Mouse (Mus musculus) spleen, adult 2 months (tissue): Measurements from ENCODE around the gene E130116L18Rik. TPM values are rescaled to one million over a fixed set of nuclear protein-coding genes. Genes with fewer than 3 reads are reported as not detected.
"Not testable (repeated sequence)": the region's sequence is repeated elsewhere in the genome, so short reads cannot be mapped to it uniquely, and the experiment has no call there.

Experiments
- DNase-seq, 2 experiments: peaks; one replicate each; pipeline versions ENCODE4 v3.0.0 to v3.0.0-alpha.2; 2012 to 2021; ENCODE audit warnings: low spot score in 2 of 2, low read depth in 1 of 2
- H3K27ac ChIP-seq: fragments of 200-500 bp; 2 replicates; pipeline ENCODE4 v1.5.1; 2012; ENCODE audit warnings: low read length, inconsistent platforms; ENCODE audit not compliant: insufficient read depth
- H3K27me3 ChIP-seq: fragments of 200-500 bp; 2 replicates; pipeline ENCODE4 v1.6.1; 2012; ENCODE audit warnings: mild to moderate bottlenecking, moderate library complexity, low read length, inconsistent platforms; ENCODE audit not compliant: control insufficient read depth, insufficient read depth
- H3K36me3 ChIP-seq: fragments of 200-500 bp; 2 replicates; pipeline ENCODE4 v1.6.1; 2012; ENCODE audit warnings: mild to moderate bottlenecking, low read length, inconsistent platforms; ENCODE audit not compliant: control insufficient read depth, insufficient read depth
- H3K4me1 ChIP-seq: fragments of 200-500 bp; 2 replicates; pipeline ENCODE4 v1.6.1; 2011; ENCODE audit warnings: inconsistent platforms; ENCODE audit not compliant: control insufficient read depth, insufficient read depth, insufficient read length
- H3K4me3 ChIP-seq: fragments of 200-500 bp; 2 replicates; pipeline ENCODE4 v1.5.1; 2011; ENCODE audit warnings: mild to moderate bottlenecking, inconsistent platforms; ENCODE audit not compliant: insufficient read depth, insufficient read length; ENCODE audit errors: extremely low read depth
- CTCF ChIP-seq: fragments of 200-500 bp; IDR thresholded peaks from 2 replicates; pipeline ENCODE4 v1.5.1; 2011; ENCODE audit warnings: mild to moderate bottlenecking, inconsistent platforms; ENCODE audit not compliant: insufficient read depth, insufficient read length, insufficient replicate concordance; ENCODE audit errors: extremely low read depth
- POLR2A ChIP-seq: fragments of 200-500 bp; IDR thresholded peaks from 2 replicates; pipeline ENCODE4 v1.6.1; 2011; ENCODE audit warnings: low read depth, low read length, inconsistent platforms
- WGBS: fragments of 180-500 bp; shearing (Covaris S2); methylation state at CpG from one replicate; pipeline ENCODE4 v1.1.7; 2018; 5-methylcytosine and 5-hydroxymethylcytosine counted together
- polyA plus RNA-seq: library from polyadenylated mRNA; depleted of rRNA; stranded (reverse); fragments of >200 nt; gene quantifications from 2 replicates; pipeline ENCODE4 v1.2.3, GENCODE M21; 2012

Gene E130116L18Rik
- polyA plus RNA-seq, 1 experiment = not detected

GRCm38 (mm10) chr5:25252825-25253544 lies 30.0 kb upstream of the E130116L18Rik start:
- TF ChIP-seq POLR2A = no peak
- 94% methylated on average over 8 of the region's 8 CpGs for WGBS
- no peak overlapping the region for H3K4me3 ChIP-seq
- no peaks in the 10 kb centered on the region for H3K4me1 ChIP-seq
- H3K27me3 ChIP-seq = no peaks in the 10 kb centered on the region
- peaks cover 39% of the 10 kb centered on the region for H3K36me3 ChIP-seq
- no peak for DNase-seq
- no peak overlapping the region for H3K27ac ChIP-seq

- 80% methylated on average over 2 of the region's 2 CpGs for WGBS
- Histone ChIP-seq H3K36me3 (peaks cover 35% of the 10 kb centered on the region), H3K27ac (no peak overlapping the region), H3K27me3 (no peaks in the 10 kb centered on the region), H3K4me3 (no peak overlapping the region), H3K4me1 (no peaks in the 10 kb centered on the region)
- no peak for DNase-seq
- no peak for TF ChIP-seq POLR2A
These were observed 29.5 kb upstream of the E130116L18Rik start for GRCm38 (mm10) chr5:25252423-25252822.

GRCm38 (mm10) chr5:25247036-25247435 lies 24.1 kb upstream of the E130116L18Rik start:
- Histone ChIP-seq H3K4me3 (no peak overlapping the region), H3K27me3 (no peaks in the 10 kb centered on the region), H3K4me1 (no peaks in the 10 kb centered on the region), H3K27ac (no peak overlapping the region), H3K36me3 (peaks cover 12% of the 10 kb centered on the region)
- no peak for DNase-seq
- WGBS = 81% methylated on average over 3 of the region's 3 CpGs
- no peak for TF ChIP-seq POLR2A
- no peak for TF ChIP-seq CTCF

GRCm38 (mm10) chr5:25246473-25246865 lies 23.5 kb upstream of the E130116L18Rik start:
- no peak overlapping the region for H3K27ac ChIP-seq
- no peaks in the 10 kb centered on the region for H3K4me1 ChIP-seq
- H3K27me3 ChIP-seq = no peaks in the 10 kb centered on the region
- 77% methylated on average over 1 of the region's 1 CpGs for WGBS
- no peak for DNase-seq
- no peak overlapping the region for H3K4me3 ChIP-seq
- no peak for TF ChIP-seq CTCF
- TF ChIP-seq POLR2A = no peak
- H3K36me3 ChIP-seq = peaks cover 9% of the 10 kb centered on the region

- DNase-seq = no peak
- no peaks in the 10 kb centered on the region for H3K4me1 ChIP-seq
- TF ChIP-seq CTCF (no peak), POLR2A (no peak)
- no peak overlapping the region for H3K4me3 ChIP-seq
- H3K36me3 ChIP-seq = peaks cover 7% of the 10 kb centered on the region
- WGBS = 83% methylated on average over 10 of the region's 10 CpGs
- H3K27me3 ChIP-seq = no peaks in the 10 kb centered on the region
- no peak overlapping the region for H3K27ac ChIP-seq
These were observed 23.0 kb upstream of the E130116L18Rik start for GRCm38 (mm10) chr5:25245806-25246472.

GRCm38 (mm10) chr5:25243101-25243500 lies 20.1 kb upstream of the E130116L18Rik start:
- WGBS = 66% methylated on average over 6 of the region's 6 CpGs
- Histone ChIP-seq H3K4me3 (no peak overlapping the region), H3K27ac (no peak overlapping the region), H3K36me3 (0 out of 2 replicates have a peak, but pooled peaks cover 1% of the 10 kb centered on the region), H3K27me3 (no peaks in the 10 kb centered on the region), H3K4me1 (no peaks in the 10 kb centered on the region)
- no peak for TF ChIP-seq POLR2A
- no peak for TF ChIP-seq CTCF
- no peak for DNase-seq

GRCm38 (mm10) chr5:25224377-25224776 lies 1.4 kb upstream of the E130116L18Rik start:
- DNase-seq, H3K36me3 ChIP-seq, H3K4me1 ChIP-seq, H3K27me3 ChIP-seq, H3K4me3 ChIP-seq, H3K27ac ChIP-seq: not testable (repeated sequence)
- 92% methylated on average over 1 of the region's 1 CpGs for WGBS
